Mouse (Mus musculus): ENCODE data around the gene Dpm2.

DNA sequence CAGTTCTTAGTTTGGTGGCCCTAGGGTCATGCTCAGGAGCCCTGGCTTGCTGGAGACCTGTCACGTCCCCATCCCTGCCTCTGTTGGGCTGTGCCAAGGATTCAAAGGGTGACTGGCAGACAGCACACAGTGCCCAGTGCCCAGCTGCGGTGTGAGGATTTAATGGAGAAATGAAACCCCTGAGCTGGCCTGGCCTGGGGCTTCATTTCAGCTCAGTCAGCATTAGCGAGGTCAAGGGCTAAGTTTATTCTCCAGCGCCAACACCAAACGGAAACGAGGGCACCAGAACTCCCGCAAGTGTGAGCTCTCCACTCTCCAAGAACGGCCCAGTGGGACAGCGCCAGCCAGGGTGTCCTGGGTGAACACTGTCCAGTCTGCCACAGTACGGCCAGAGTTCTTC, 19.6 kb downstream of the Dpm2 start:
- TF ChIP-seq CTCF (IDR thresholded peaks at IDR 0.05; ENCODE audit: extremely low read depth, insufficient read depth, low read length) (no peak), POLR2A (IDR thresholded peaks at IDR 0.05; ENCODE audit: extremely low read depth, insufficient read depth, low read length) (no peak)

Measured in cortical plate, adult 2 months (tissue).